Mouse (Mus musculus): ENCODE data around the gene Proz.

DNA sequence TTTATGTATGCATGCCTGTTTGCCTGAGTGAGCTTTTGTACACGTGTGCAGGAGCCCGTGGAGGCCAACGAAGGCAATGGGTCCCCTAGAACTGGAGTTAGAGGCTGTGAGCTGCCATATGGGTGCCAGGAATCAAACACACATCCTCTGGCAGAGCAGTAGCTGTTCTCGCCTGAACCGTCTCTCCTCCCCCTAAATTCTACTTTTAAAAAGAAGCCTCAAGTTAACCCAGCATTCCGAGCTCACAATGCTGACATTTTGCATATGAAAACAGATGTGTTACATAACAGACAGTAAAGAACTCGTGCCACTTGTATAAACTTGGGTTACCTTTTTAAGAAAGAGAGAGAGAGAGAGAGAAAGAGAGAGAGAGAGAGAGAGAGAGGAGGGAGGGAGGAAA, 16.8 kb downstream of the Proz start:
- TF ChIP-seq CTCF (IDR thresholded peaks at IDR 0.05; ENCODE audit: control insufficient read depth, insufficient read depth, insufficient replicate concordance, low read depth, low read length) = no peak
- TF ChIP-seq POLR2A (IDR thresholded peaks at IDR 0.05; ENCODE audit: control insufficient read depth, low read depth, low read length) = no peak

All from testis, adult 2 months (tissue).